Mouse (Mus musculus) CD8-positive naive resting alpha-beta T cell, adult 57 days (primary cell): ENCODE measurements around the gene Timp3. TPM values are rescaled to one million over a fixed set of nuclear protein-coding genes. Genes with fewer than 3 reads are reported as not detected.

Experiments used
- total RNA-seq: library from RNA; stranded (reverse); gene quantifications from one replicate; pipeline ENCODE4 v1.2.4, GENCODE M21; 2023

The Timp3 gene
- 0.28 TPM for total RNA-seq

DNA sequence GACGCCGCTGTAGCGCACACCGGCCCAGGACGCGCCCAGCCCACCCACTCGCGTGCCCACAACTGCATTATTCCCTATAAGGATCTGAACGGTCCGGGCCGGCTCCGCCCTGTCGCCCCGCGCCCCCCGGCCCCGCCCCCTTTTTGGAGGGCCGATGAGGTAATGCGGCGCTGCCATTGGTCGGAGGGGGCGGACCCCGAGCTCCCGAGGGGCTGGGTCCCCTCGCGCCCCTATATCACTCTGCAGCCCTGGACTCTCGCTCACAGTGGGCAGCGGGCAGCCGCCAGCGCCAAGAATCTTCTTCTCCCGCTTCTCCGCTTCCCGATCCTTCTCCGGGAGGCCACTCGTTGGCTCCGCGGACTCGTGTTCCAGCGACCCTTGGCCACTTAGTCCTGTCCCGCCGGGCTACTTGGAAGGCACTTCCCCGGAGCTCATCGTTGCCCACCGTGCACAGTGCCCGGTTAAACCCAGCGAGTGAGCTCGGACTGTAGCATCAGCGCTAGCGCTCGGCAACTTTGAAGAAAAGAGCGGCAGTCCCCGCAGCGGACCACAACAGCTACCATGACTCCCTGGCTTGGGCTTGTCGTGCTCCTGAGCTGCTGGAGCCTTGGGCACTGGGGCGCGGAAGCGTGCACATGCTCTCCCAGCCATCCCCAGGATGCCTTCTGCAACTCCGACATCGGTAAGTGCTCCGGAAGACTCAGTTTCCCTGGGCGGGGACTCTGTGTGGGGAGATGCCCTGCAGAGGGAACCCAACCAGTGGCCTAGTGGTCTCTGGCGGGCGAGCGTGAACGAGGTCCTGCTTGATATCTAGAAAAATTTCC, at the start of gene Timp3:
Timp3 (plus strand) TSS at position 80 of the 824 bp plus-strand sequence.

Other genes starting within 250 kb of the Timp3 start
- not detected for gene Syn3, start 198.5 kb downstream of the Timp3 start, total RNA-seq